Mouse (Mus musculus): ENCODE results near the gene Zfp46. TPM values are rescaled to one million over a fixed set of nuclear protein-coding genes. Genes with fewer than 3 reads are reported as not detected.

Zfp46 gene
- polyA plus RNA-seq, 1 experiment from 2014 or later = 21.1 TPM

GRCm38 (mm10) chr4:136308355-136308754 lies 23.9 kb downstream of the Zfp46 start:
- H3K9me3 ChIP-seq = no peaks in the 10 kb centered on the region
- H3K27ac ChIP-seq = no peak overlapping the region
- H3K36me3 ChIP-seq (replicated peaks) = no peaks in the 10 kb centered on the region
- 48% methylated on average over 2 of the region's 2 CpGs for WGBS
- DNase-seq (ENCODE audit: extremely low spot score, low spot score) = no peak
- peaks cover 29% of the 10 kb centered on the region for H3K4me1 ChIP-seq
- no peaks in the 10 kb centered on the region for H3K27me3 ChIP-seq (ENCODE audit: poor library complexity, severe bottlenecking)
- no peak overlapping the region for H3K4me3 ChIP-seq

GRCm38 (mm10) chr4:136309780-136310179 lies 25.3 kb downstream of the Zfp46 start:
- DNase-seq (ENCODE audit: extremely low spot score, low spot score) = peak; percentile 56

DNA sequence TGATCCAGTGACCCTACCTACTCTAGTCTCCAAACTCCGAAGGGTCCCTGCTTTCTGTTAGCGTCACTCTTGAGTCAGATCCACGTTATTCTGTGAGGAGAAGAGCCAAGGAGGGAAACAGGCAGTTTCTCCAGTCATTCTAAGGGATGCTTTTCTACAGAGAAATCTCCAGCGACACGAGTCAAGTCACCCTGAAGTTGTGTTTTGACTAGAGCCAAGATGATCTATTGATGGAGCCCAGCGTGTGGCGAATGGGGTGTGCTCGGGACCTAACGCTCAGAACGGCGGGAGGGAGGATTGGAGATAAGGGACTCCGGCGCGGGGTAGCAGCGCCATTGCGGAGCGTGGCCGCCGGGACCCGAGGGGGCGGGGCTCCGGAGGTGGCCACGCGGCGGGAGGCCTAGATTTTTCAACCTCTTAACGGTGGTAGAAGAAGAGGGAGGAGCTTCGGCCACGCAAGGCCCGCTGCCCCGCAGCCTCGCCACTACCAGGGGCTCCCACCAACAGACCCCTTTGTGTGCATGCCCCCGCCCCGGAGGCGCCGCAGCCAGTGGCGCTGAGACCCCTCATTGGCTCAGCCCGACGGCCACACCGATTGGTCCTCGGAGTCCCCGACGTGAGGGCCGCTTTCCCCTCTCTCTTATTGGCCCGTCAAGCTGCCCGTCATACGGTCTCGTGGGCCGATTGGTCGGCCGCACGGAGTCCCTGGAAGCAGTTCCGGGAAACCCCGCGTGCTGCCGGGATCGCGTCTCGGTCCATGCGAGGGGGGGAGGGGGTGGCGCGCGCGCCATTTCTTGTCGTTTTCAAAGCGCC lies 26.0 kb downstream of the Zfp46 start, which contains the start of gene Hnrnpr:
Hnrnpr (plus strand) TSS at position 714 of the 813 bp plus-strand sequence.
- H3K27ac ChIP-seq = peak within 1 kb of the TSS; percentile 100
- H3K27me3 ChIP-seq (ENCODE audit: poor library complexity, severe bottlenecking) = no peaks in the 10 kb centered on the region
- H3K4me3 ChIP-seq = peak within 1 kb of the TSS; percentile 100
- peaks cover 48% of the 10 kb centered on the region for H3K4me1 ChIP-seq
- DNase-seq (ENCODE audit: extremely low spot score, low spot score) = peak; percentile 99
- no peaks in the 10 kb centered on the region for H3K36me3 ChIP-seq (replicated peaks)
- WGBS = under 1% methylated on average over 65 of the region's 65 CpGs
- H3K9me3 ChIP-seq = no peaks in the 10 kb centered on the region

More at GRCm38 (mm10) chr4:136309780-136310179, 25.3 kb downstream of the Zfp46 start:
- Histone ChIP-seq H3K4me3 (peak overlapping the region; percentile 100), H3K36me3 (replicated peaks) (no peaks in the 10 kb centered on the region), H3K4me1 (peaks cover 43% of the 10 kb centered on the region), H3K9me3 (no peaks in the 10 kb centered on the region), H3K27me3 (ENCODE audit: poor library complexity, severe bottlenecking) (no peaks in the 10 kb centered on the region), H3K27ac (peak overlapping the region; percentile 100)
- WGBS = 6% methylated on average over 11 of the region's 11 CpGs

- peak overlapping the region; percentile 100 for H3K27ac ChIP-seq
- no peaks in the 10 kb centered on the region for H3K9me3 ChIP-seq
- no peaks in the 10 kb centered on the region for H3K27me3 ChIP-seq (ENCODE audit: poor library complexity, severe bottlenecking)
- DNase-seq (ENCODE audit: extremely low spot score, low spot score) = peak; percentile 72
- under 1% methylated on average over 81 of the region's 81 CpGs for WGBS
- peak overlapping the region; percentile 100 for H3K4me3 ChIP-seq
- H3K4me1 ChIP-seq = peaks cover 48% of the 10 kb centered on the region
- peaks cover 5% of the 10 kb centered on the region for H3K36me3 ChIP-seq (replicated peaks)
Measured at GRCm38 (mm10) chr4:136311042-136311999, 26.8 kb downstream of the Zfp46 start.

- H3K4me3 ChIP-seq = peak overlapping the region; percentile 100
- H3K9me3 ChIP-seq = no peaks in the 10 kb centered on the region
- peaks cover 48% of the 10 kb centered on the region for H3K4me1 ChIP-seq
- H3K27ac ChIP-seq = no peak overlapping the region
- H3K36me3 ChIP-seq (replicated peaks) = peaks cover 18% of the 10 kb centered on the region
- no peak for DNase-seq (ENCODE audit: extremely low spot score, low spot score)
- H3K27me3 ChIP-seq (ENCODE audit: poor library complexity, severe bottlenecking) = no peaks in the 10 kb centered on the region
- WGBS = 54% methylated on average over 4 of the region's 4 CpGs
Measured at GRCm38 (mm10) chr4:136312616-136313015, 28.1 kb downstream of the Zfp46 start.

DNA sequence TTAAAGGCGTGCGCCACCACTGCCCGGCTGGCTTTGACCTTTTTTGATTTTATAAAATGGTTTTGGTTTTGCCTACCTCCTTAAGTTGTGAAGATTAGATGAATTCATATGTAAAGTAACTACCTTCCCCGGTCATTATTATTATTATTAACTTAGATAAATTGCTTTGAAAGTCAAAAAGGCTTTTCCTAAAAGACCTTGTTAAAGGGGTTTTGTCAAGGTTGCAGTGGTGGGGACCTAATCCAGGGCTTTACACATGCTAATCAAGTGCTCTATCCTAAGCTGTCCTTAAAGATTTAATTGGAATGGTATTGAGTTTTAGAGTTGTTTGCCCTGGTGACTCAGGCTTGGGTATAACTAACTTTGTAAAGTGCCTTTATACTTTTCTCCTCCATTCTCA lies 33.2 kb downstream of the Zfp46 start:
- H3K4me3 ChIP-seq = no peak overlapping the region
- 81% methylated on average over 4 of the region's 4 CpGs for WGBS
- peaks cover 68% of the 10 kb centered on the region for H3K36me3 ChIP-seq (replicated peaks)
- H3K9me3 ChIP-seq = no peaks in the 10 kb centered on the region
- DNase-seq (ENCODE audit: extremely low spot score, low spot score) = no peak
- H3K27ac ChIP-seq = no peak overlapping the region
- H3K27me3 ChIP-seq (ENCODE audit: poor library complexity, severe bottlenecking) = no peaks in the 10 kb centered on the region
- H3K4me1 ChIP-seq = peaks cover 26% of the 10 kb centered on the region

DNA sequence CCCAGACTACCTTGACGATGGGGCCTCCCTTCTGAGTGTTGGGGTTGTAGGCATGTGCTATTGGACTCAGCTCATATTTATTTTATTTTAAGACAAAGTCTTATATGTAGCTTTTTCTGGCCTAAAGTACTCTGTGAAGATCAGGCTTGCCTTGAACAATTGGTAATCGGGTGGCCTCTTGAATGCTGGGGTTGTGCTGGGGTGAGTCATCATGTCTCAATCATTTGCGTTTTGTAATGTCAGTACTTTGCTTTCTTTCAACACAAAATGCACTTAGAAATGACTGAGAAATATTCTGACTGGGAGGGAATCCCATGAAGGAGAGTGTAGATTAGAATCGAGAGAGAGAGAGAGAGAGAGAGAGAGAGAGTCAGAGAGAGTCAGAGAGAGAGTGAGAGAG lies 35.5 kb downstream of the Zfp46 start:
- H3K36me3 ChIP-seq (replicated peaks) = peaks cover 87% of the 10 kb centered on the region
- no peaks in the 10 kb centered on the region for H3K27me3 ChIP-seq (ENCODE audit: poor library complexity, severe bottlenecking)
- 94% methylated on average over 4 of the region's 4 CpGs for WGBS
- H3K4me3 ChIP-seq = no peak overlapping the region
- no peak overlapping the region for H3K27ac ChIP-seq
- H3K4me1 ChIP-seq = peaks cover 2% of the 10 kb centered on the region
- H3K9me3 ChIP-seq = no peaks in the 10 kb centered on the region
- no peak for DNase-seq (ENCODE audit: extremely low spot score, low spot score)

- Histone ChIP-seq H3K27ac (no peak overlapping the region), H3K27me3 (ENCODE audit: poor library complexity, severe bottlenecking) (no peaks in the 10 kb centered on the region), H3K4me3 (no peak overlapping the region), H3K9me3 (no peaks in the 10 kb centered on the region), H3K4me1 (no peaks in the 10 kb centered on the region), H3K36me3 (replicated peaks) (peaks cover 86% of the 10 kb centered on the region)
- WGBS = 73% methylated on average over 2 of the region's 2 CpGs
- no peak for DNase-seq (ENCODE audit: extremely low spot score, low spot score)
Measured at GRCm38 (mm10) chr4:136324226-136324625, 39.7 kb downstream of the Zfp46 start.

GRCm38 (mm10) chr4:136327238-136327637 lies 42.8 kb downstream of the Zfp46 start:
- Histone ChIP-seq H3K36me3 (replicated peaks) (peaks cover 87% of the 10 kb centered on the region), H3K9me3 (no peaks in the 10 kb centered on the region), H3K4me1 (no peaks in the 10 kb centered on the region), H3K27me3 (ENCODE audit: poor library complexity, severe bottlenecking) (no peaks in the 10 kb centered on the region), H3K4me3 (no peak overlapping the region), H3K27ac (no peak overlapping the region)
- no peak for DNase-seq (ENCODE audit: extremely low spot score, low spot score)
- 91% methylated on average over 5 of the region's 5 CpGs for WGBS

- H3K36me3 ChIP-seq (replicated peaks) = peaks cover 87% of the 10 kb centered on the region
- H3K27me3 ChIP-seq (ENCODE audit: poor library complexity, severe bottlenecking) = no peaks in the 10 kb centered on the region
- no peaks in the 10 kb centered on the region for H3K4me1 ChIP-seq
- H3K4me3 ChIP-seq = no peak overlapping the region
- no peaks in the 10 kb centered on the region for H3K9me3 ChIP-seq
- H3K27ac ChIP-seq = no peak overlapping the region
- DNase-seq (ENCODE audit: extremely low spot score, low spot score) = no peak
Measured at GRCm38 (mm10) chr4:136328115-136328514, 43.6 kb downstream of the Zfp46 start.

- no peak overlapping the region for H3K4me3 ChIP-seq
- no peaks in the 10 kb centered on the region for H3K4me1 ChIP-seq
- peaks cover 96% of the 10 kb centered on the region for H3K36me3 ChIP-seq (replicated peaks)
- peak; percentile 4 for DNase-seq (ENCODE audit: extremely low spot score, low spot score)
- H3K27me3 ChIP-seq (ENCODE audit: poor library complexity, severe bottlenecking) = no peaks in the 10 kb centered on the region
- 96% methylated on average over 3 of the region's 3 CpGs for WGBS
- no peak overlapping the region for H3K27ac ChIP-seq
- H3K9me3 ChIP-seq = no peaks in the 10 kb centered on the region
Measured at GRCm38 (mm10) chr4:136331709-136332108, 47.2 kb downstream of the Zfp46 start.

DNA sequence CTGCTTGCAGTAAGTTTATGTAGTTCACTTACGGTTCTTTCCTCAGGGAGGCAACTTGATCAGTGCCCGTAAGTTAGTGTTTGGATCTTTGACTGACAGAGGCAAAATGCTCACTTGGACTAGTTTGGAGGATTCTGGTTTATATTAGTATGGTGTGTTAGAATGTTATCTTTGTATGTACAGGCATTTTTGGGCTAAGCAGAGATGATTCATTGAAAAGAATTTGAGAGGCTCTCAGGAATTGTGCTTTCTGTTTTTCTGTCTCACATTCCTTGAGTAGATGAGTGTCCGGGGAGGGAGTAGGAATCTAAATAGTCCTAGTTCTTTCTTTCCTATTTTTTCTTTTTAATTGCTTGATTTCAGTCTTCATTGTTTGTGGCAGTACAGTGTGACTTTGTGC lies 48.7 kb downstream of the Zfp46 start:
- no peak for DNase-seq (ENCODE audit: extremely low spot score, low spot score)
- Histone ChIP-seq H3K36me3 (replicated peaks) (peaks cover 96% of the 10 kb centered on the region), H3K9me3 (no peaks in the 10 kb centered on the region), H3K4me3 (no peak overlapping the region), H3K27me3 (ENCODE audit: poor library complexity, severe bottlenecking) (no peaks in the 10 kb centered on the region), H3K4me1 (no peaks in the 10 kb centered on the region), H3K27ac (no peak overlapping the region)
- WGBS = 96% methylated on average over 3 of the region's 3 CpGs

GRCm38 (mm10) chr4:136335065-136335464 lies 50.6 kb downstream of the Zfp46 start:
- 90% methylated on average over 2 of the region's 2 CpGs for WGBS
- H3K4me1 ChIP-seq = no peaks in the 10 kb centered on the region
- no peak overlapping the region for H3K4me3 ChIP-seq
- H3K27me3 ChIP-seq (ENCODE audit: poor library complexity, severe bottlenecking) = no peaks in the 10 kb centered on the region
- no peak for DNase-seq (ENCODE audit: extremely low spot score, low spot score)
- no peaks in the 10 kb centered on the region for H3K9me3 ChIP-seq
- H3K36me3 ChIP-seq (replicated peaks) = peaks cover 96% of the 10 kb centered on the region
- no peak overlapping the region for H3K27ac ChIP-seq

All from forebrain, embryonic 10.5 days (tissue).